Mouse (Mus musculus) MEL (cell line): ENCODE results near the gene Npnt. TPM values are rescaled to one million over a fixed set of nuclear protein-coding genes. Genes with fewer than 3 reads are reported as not detected.

Source experiments
- DNase-seq: peaks from one replicate; pipeline ENCODE4 v3.0.0; 2011; ENCODE audit warnings: low read depth, low spot score
- H3K27ac ChIP-seq: 2 replicates; pipeline ENCODE4 v1.5.1; 2012; ENCODE audit warnings: low read depth, mild to moderate bottlenecking, control low read depth, low read length, moderate library complexity; ENCODE audit not compliant: control insufficient read depth
- H3K27me3 ChIP-seq, 2 experiments: fragments of 150-350 bp in 1 of 2; sonication (generic) in 1 of 2; 2 replicates each; pipeline ENCODE4 v1.6.1; 2012; ENCODE audit warnings: low read length in 2 of 2, mild to moderate bottlenecking in 2 of 2, improper control_type of control experiment in 1 of 2, moderate library complexity in 1 of 2; ENCODE audit not compliant: insufficient read depth in 2 of 2, control insufficient read depth in 1 of 2
- H3K36me3 ChIP-seq, 2 experiments: 2 replicates each; pipeline ENCODE4 v1.6.1; 2012 to 2014; ENCODE audit warnings: low read length in 2 of 2, improper control_type of control experiment in 1 of 2, inconsistent platforms in 1 of 2, mild to moderate bottlenecking in 1 of 2; ENCODE audit not compliant: insufficient read depth in 2 of 2, control insufficient read depth in 1 of 2
- H3K4me1 ChIP-seq, 2 experiments: fragments of 150-350 bp in 1 of 2; sonication (generic) in 1 of 2; 2 replicates each; pipeline ENCODE4 v1.6.1; 2012; ENCODE audit warnings: low read length in 2 of 2, improper control_type of control experiment in 1 of 2, mild to moderate bottlenecking in 1 of 2; ENCODE audit not compliant: insufficient read depth in 2 of 2, control insufficient read depth in 1 of 2
- H3K4me3 ChIP-seq, 2 experiments: fragments of 150-350 bp in 1 of 2; sonication (generic) in 1 of 2; 2 replicates each; pipeline ENCODE4 v1.5.1; 2012; ENCODE audit warnings: low read depth in 2 of 2, low read length in 2 of 2, mild to moderate bottlenecking in 2 of 2, moderate library complexity in 2 of 2, control low read depth in 1 of 2, improper control_type of control experiment in 1 of 2; ENCODE audit not compliant: control insufficient read depth in 1 of 2, insufficient read depth in 1 of 2
- H3K79me2 ChIP-seq: 2 replicates; pipeline ENCODE4 v1.6.1; 2012; ENCODE audit warnings: mild to moderate bottlenecking, low read length, moderate library complexity; ENCODE audit not compliant: control insufficient read depth, poor library complexity, insufficient read depth
- H3K9ac ChIP-seq: 2 replicates; pipeline ENCODE4 v1.6.1; 2012; ENCODE audit warnings: low read depth, mild to moderate bottlenecking, control low read depth, low read length, moderate library complexity; ENCODE audit not compliant: control insufficient read depth, poor library complexity, severe bottlenecking
- H3K9me3 ChIP-seq: fragments of 150-350 bp; sonication (generic); replicated peaks from 2 replicates; pipeline ENCODE4 v1.6.1; 2012; ENCODE audit warnings: mild to moderate bottlenecking, low read length, improper control_type of control experiment, moderate library complexity; ENCODE audit not compliant: insufficient read depth
- CHD1 ChIP-seq: IDR thresholded peaks from 2 replicates; pipeline ENCODE4 v1.6.1; 2012; ENCODE audit warnings: low read depth, mild to moderate bottlenecking, inconsistent platforms, low read length, improper control_type of control experiment
- CTCF ChIP-seq, 3 experiments: IDR thresholded peaks in 2 of 3; conservative IDR thresholded peaks in 1 of 3; 2 replicates each; pipeline ENCODE4 v1.5.1; 2011 to 2012; ENCODE audit warnings: low read length in 3 of 3, low read depth in 2 of 3, mild to moderate bottlenecking in 2 of 3, improper control_type of control experiment in 1 of 3, inconsistent platforms in 1 of 3, mixed read lengths in 1 of 3, moderate library complexity in 1 of 3; ENCODE audit not compliant: control insufficient read depth in 1 of 3, insufficient read depth in 1 of 3, poor library complexity in 1 of 3, severe bottlenecking in 1 of 3
- EP300 ChIP-seq, 2 experiments: IDR thresholded peaks; 2 replicates each; pipeline ENCODE4 v1.6.1; 2011; ENCODE audit warnings: improper control_type of control experiment in 2 of 2, low read length in 2 of 2, low read depth in 1 of 2, mild to moderate bottlenecking in 1 of 2
- ETS1 ChIP-seq: IDR thresholded peaks from 2 replicates; pipeline ENCODE4 v1.6.1; 2012; ENCODE audit warnings: low read depth, mild to moderate bottlenecking, inconsistent platforms, low read length, improper control_type of control experiment, moderate library complexity
- JUND ChIP-seq: IDR thresholded peaks from 2 replicates; pipeline ENCODE4 v1.6.1; 2011; ENCODE audit warnings: low read depth, mild to moderate bottlenecking, improper control_type of control experiment, low read length
- KAT2A ChIP-seq: conservative IDR thresholded peaks from 2 replicates; pipeline ENCODE4 v1.6.1; 2012; ENCODE audit warnings: low read depth, low read length, improper control_type of control experiment, inconsistent platforms
- MAFK ChIP-seq: IDR thresholded peaks from 2 replicates; pipeline ENCODE4 v1.6.1; 2011; ENCODE audit warnings: low read depth, mild to moderate bottlenecking, low read length, improper control_type of control experiment, borderline replicate concordance
- MAX ChIP-seq: IDR thresholded peaks from 2 replicates; pipeline ENCODE4 v1.6.1; 2011; ENCODE audit warnings: low read length, improper control_type of control experiment
- MYC ChIP-seq: IDR thresholded peaks from 2 replicates; pipeline ENCODE4 v1.6.1; 2011; ENCODE audit warnings: low read depth, mild to moderate bottlenecking, low read length, improper control_type of control experiment, moderate library complexity
- POLR2A ChIP-seq, 2 experiments: IDR thresholded peaks; 2 replicates each; pipeline ENCODE4 v1.6.1; 2011 to 2012; ENCODE audit warnings: low read length in 2 of 2, mild to moderate bottlenecking in 2 of 2, control low read depth in 1 of 2, improper control_type of control experiment in 1 of 2, low read depth in 1 of 2, moderate library complexity in 1 of 2; ENCODE audit not compliant: control insufficient read depth in 1 of 2, insufficient read depth in 1 of 2, poor library complexity in 1 of 2
- RAD21 ChIP-seq: IDR thresholded peaks from 2 replicates; pipeline ENCODE4 v1.6.1; 2011; ENCODE audit warnings: mild to moderate bottlenecking, low read depth, low read length, improper control_type of control experiment
- TAL1 ChIP-seq: IDR thresholded peaks from 2 replicates; pipeline ENCODE4 v1.6.1; 2012; ENCODE audit warnings: mild to moderate bottlenecking, inconsistent platforms, low read length, moderate library complexity, mixed read lengths
- TBP ChIP-seq: IDR thresholded peaks from 2 replicates; pipeline ENCODE4 v1.8.0; 2011; ENCODE audit warnings: low read depth, low read length, improper control_type of control experiment
- TCF12 ChIP-seq: IDR thresholded peaks from 2 replicates; pipeline ENCODE4 v1.6.1; 2014; ENCODE audit warnings: low read depth, mild to moderate bottlenecking, inconsistent platforms, low read length, improper control_type of control experiment, moderate library complexity
- USF2 ChIP-seq, 2 experiments: IDR thresholded peaks; 2 replicates each; pipeline ENCODE4 v1.6.1; 2011 to 2012; ENCODE audit warnings: improper control_type of control experiment in 2 of 2, low read length in 2 of 2, borderline replicate concordance in 1 of 2, inconsistent platforms in 1 of 2, low read depth in 1 of 2, mild to moderate bottlenecking in 1 of 2; ENCODE audit not compliant: insufficient read depth in 1 of 2
- ZKSCAN1 ChIP-seq: IDR thresholded peaks from 2 replicates; pipeline ENCODE4 v1.6.1; 2012; ENCODE audit warnings: low read depth, mild to moderate bottlenecking, inconsistent platforms, low read length, improper control_type of control experiment, moderate library complexity
- polyA plus RNA-seq, 2 experiments: library from polyadenylated mRNA; stranded (reverse) in 1 of 2; unstranded in 1 of 2; fragments of >175 nt in 1 of 2; fragments of >200 nt in 1 of 2; gene quantifications; 2 replicates each; pipeline versions ENCODE4 v1.2.1 to v1.2.4; 2012; ENCODE audit warnings: low replicate concordance in 2 of 2, low read depth in 1 of 2; ENCODE audit not compliant: insufficient read length in 2 of 2, insufficient read depth in 1 of 2, missing spikeins in 1 of 2
- total RNA-seq: library from RNA; depleted of rRNA; stranded (reverse); fragments of 300-350 nt; gene quantifications from 2 replicates; pipeline ENCODE4 v1.2.3, GENCODE M21; 2012

The Npnt gene
- total and polyA plus RNA-seq, 3 experiments: 0.06 TPM; not detected in 2

DNA sequence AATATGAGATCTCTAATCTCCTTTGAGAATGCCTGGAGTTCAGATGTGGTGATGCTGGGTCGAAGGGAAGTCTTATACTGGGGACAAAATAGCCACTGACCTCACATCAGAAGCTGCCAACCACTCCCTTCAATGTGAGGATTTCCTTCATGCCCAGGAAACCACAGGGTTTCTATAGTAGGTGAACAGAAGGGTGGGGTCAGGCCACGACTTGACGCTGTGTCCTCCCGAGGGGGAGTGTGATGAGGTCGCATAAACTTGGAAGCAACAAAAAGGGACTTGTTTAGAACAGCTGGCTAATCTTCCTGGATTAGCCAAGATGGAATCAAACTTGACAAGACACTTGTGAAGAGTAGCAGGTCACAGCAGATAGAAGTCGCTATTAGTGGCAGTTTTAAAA lies 76.8 kb downstream of the Npnt start:
- Histone ChIP-seq H3K27ac (no peak overlapping the region), H3K79me2 (no peaks in the 10 kb centered on the region), H3K36me3 (no peaks in the 10 kb centered on the region)
- TF ChIP-seq KAT2A (no peak), MYC (no peak), JUND (no peak), CTCF (IDR thresholded peaks at IDR 0.05 in 2 of 3, conservative IDR thresholded peaks at IDR 0.05 in 1 of 3; ENCODE audit: control insufficient read depth in 1 of 3, insufficient read depth in 1 of 3, low read depth in 2 of 3, low read length in 3 of 3, poor library complexity in 1 of 3, severe bottlenecking in 1 of 3) (no peak), RAD21 (no peak), MAX (no peak), CHD1 (no peak)
- TF ChIP-seq, all 39 proteins: peak for 0
- Histone ChIP-seq H3K9me3 (no peaks in the 10 kb centered on the region), H3K27me3 (peaks cover 3 to 4% of the 10 kb centered on the region in 2 experiments; a peak in 3 of 4 replicates), H3K4me1 (no peaks in the 10 kb centered on the region), H3K4me3 (no peak overlapping the region), H3K9ac (no peak overlapping the region)
- DNase-seq: no peak

DNA sequence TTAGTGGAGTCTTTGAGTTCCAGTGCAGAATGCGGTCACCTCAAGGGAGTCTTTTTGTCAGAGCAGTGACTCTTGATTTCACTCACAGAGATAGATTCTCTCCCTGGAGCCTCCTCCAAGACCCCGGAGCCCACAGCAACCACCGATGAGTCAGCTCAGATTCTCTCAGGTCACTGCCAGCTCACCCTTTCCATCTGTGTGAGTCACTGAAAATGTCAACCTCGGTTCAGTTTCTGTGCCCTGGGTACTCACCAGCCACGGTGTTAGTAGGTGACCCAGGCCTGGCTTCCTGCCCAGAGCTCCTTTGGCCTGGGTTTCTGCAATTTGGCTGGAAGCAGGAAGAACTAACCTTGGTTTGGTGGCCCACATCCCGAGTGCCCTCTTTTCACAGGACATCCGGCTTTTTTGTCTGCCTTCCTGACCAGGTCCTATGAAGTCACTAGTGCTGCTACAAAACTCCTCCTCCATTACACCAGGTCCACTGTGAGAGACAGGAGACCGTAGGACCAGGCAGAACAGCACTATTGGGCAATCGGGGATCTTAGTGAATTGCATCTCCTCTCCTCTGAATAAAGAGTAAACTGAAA lies 78.7 kb downstream of the Npnt start:
- Histone ChIP-seq H3K9ac (no peak overlapping the region), H3K27me3 (peaks cover 3 to 4% of the 10 kb centered on the region in 2 experiments; a peak in 3 of 4 replicates), H3K79me2 (no peaks in the 10 kb centered on the region), H3K4me3 (no peak overlapping the region), H3K36me3 (no peaks in the 10 kb centered on the region), H3K4me1 (no peaks in the 10 kb centered on the region), H3K9me3 (no peaks in the 10 kb centered on the region), H3K27ac (no peak overlapping the region)
- DNase-seq: no peak
- TF ChIP-seq KAT2A (no peak), MAFK (no peak), TBP (no peak), POLR2A (IDR thresholded peaks at IDR 0.05; ENCODE audit: control insufficient read depth in 1 of 2, insufficient read depth in 1 of 2, low read depth in 1 of 2, low read length in 2 of 2, poor library complexity in 1 of 2) (no peak), CHD1 (no peak), JUND (no peak), TAL1 (no peak), TCF12 (no peak), ETS1 (no peak), MYC (no peak), ZKSCAN1 (no peak), EP300 (IDR thresholded peaks at IDR 0.05; ENCODE audit: low read depth in 1 of 2, low read length in 2 of 2) (no peak), USF2 (IDR thresholded peaks at IDR 0.05; ENCODE audit: borderline replicate concordance in 1 of 2, insufficient read depth in 1 of 2, low read depth in 1 of 2, low read length in 2 of 2) (no peak)
- TF ChIP-seq, all 39 proteins: peak for 0
